Mouse (Mus musculus) liver, adult (tissue): ENCODE measurements around the gene Dlgap4.

Source experiments
- GATA4 ChIP-seq: IDR thresholded peaks from 2 replicates; pipeline ENCODE4 v1.6.1; 2014; ENCODE audit warnings: mild to moderate bottlenecking, low read length; ENCODE audit not compliant: insufficient replicate concordance

The Dlgap4 gene

GRCm38 (mm10) chr2:156665620-156666196 lies 52.2 kb downstream of the Dlgap4 start:
- no peak for TF ChIP-seq GATA4

GRCm38 (mm10) chr2:156666231-156666630 lies 52.7 kb downstream of the Dlgap4 start:
- TF ChIP-seq GATA4: no peak

- TF ChIP-seq GATA4: no peak
These were observed 53.8 kb downstream of the Dlgap4 start for GRCm38 (mm10) chr2:156667290-156667689.

DNA sequence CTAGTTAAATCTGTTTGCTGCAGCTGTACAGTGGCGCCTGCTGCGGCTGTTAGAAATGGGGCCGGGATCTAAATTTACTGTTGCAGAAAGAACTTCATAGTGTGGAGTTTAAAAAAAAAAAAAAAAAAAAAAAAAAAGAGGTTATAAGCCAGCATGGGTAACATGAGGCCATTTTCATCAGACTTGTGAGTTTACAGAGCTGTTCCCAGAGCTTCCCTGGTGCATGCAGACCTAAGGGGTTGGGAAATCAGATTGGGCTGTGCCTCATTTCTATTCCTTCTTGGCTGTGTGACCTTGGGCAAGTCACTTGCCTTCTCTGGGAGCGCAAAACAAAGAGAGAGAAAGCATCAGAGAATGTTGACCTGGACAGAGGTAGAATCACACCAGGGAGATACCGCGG lies 55.1 kb downstream of the Dlgap4 start:
- TF ChIP-seq GATA4: no peak

- no peak for TF ChIP-seq GATA4
These were observed 59.8 kb downstream of the Dlgap4 start for GRCm38 (mm10) chr2:156673307-156673706.

- no peak for TF ChIP-seq GATA4
These were observed 60.6 kb downstream of the Dlgap4 start for GRCm38 (mm10) chr2:156673881-156674669.

- TF ChIP-seq GATA4: no peak
These were observed 63.4 kb downstream of the Dlgap4 start for GRCm38 (mm10) chr2:156676885-156677284.

GRCm38 (mm10) chr2:156678112-156678511 lies 64.6 kb downstream of the Dlgap4 start:
- no peak for TF ChIP-seq GATA4

DNA sequence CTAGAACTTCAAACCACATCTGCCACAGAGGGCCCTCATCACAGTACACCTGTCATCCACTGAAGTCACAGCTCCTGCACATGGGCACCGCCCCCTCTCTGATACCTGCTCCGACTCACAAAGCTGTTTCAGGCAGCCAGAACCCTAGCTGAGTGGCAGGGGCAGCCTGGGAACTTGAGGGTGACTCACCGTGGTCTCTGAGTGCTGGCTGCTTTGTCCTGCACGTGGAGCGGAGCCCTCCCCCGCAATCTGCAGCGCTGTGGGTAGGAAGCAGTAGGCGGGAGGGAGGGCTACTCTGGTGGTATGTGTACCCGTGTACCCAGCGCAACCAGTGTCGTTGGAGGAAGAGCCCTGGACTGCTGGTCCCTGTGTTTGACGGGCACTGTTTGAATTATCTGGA lies 69.5 kb downstream of the Dlgap4 start:
- TF ChIP-seq GATA4: no peak

- no peak for TF ChIP-seq GATA4
These were observed 72.5 kb downstream of the Dlgap4 start for GRCm38 (mm10) chr2:156685999-156686398.

GRCm38 (mm10) chr2:156686754-156687153 lies 73.2 kb downstream of the Dlgap4 start:
- no peak for TF ChIP-seq GATA4

GRCm38 (mm10) chr2:156688604-156689003 lies 75.1 kb downstream of the Dlgap4 start:
- TF ChIP-seq GATA4: no peak

- no peak for TF ChIP-seq GATA4
These were observed 77.3 kb downstream of the Dlgap4 start for GRCm38 (mm10) chr2:156690833-156691232.

DNA sequence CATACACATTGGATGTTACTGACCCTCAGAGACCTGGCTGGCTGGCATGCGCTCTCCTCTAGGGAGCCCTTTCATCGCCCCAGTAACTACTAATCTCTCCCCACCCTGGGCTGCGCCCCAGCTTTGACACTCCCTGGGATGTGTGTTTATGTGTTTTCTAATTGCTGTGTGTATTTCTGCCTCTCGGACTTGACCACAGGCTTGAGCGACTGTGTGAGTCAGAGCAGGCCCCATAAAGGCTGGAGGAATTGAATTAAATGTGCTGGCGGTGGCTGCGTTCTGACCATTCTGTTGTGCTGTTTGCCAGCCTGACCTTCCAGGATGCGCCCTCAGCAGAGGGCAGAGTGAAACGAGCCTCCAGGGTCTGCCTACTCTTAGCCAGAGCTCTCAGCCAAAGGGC lies 78.2 kb downstream of the Dlgap4 start:
- TF ChIP-seq GATA4: no peak

DNA sequence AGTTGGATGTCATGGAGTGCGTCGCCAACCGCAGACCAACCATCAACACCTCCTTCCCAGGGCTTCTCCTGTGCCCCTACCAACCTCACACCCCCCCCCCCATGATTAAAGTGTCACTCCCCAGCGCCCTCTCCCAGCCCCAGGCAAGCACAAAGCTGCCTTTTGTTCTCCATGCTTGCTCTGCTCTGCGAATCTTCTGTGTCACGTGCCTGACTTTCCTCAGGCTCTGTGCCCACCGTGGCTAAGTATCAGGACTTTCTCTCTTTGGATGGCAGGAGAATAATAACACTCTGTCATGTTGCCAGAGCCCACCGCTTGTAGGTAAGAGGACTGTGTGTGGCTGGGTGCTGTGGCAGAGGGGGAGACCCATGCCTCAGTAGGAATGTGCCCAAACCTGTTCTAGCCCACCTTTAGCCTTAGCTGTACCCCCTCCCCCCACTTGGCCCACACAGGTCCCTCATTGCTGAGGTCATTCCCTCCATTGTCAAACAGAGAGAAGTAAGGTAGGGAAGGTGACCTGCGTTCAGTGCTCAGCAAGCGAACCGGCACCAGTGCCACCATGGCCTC lies 79.8 kb downstream of the Dlgap4 start:
- no peak for TF ChIP-seq GATA4

DNA sequence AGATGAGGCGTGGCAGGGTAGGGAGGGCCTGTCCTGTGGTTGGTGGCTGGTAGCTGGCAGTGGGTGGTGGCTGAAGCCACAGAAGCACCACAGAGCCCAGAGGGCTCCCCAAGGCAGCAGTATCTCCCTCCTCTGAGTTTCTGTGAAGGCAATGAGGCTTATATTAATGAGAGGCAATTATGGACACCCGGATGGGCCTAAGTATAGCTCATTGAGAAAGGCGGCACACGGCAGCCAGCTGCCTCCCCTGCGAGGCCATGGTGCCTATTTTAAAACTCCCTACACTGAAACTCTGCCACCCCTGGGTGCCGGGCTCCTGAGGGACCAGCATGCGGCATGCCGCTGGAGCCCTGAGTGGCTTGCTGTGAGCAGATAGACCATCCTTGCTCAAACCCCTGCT lies 83.8 kb downstream of the Dlgap4 start:
- TF ChIP-seq GATA4: no peak

DNA sequence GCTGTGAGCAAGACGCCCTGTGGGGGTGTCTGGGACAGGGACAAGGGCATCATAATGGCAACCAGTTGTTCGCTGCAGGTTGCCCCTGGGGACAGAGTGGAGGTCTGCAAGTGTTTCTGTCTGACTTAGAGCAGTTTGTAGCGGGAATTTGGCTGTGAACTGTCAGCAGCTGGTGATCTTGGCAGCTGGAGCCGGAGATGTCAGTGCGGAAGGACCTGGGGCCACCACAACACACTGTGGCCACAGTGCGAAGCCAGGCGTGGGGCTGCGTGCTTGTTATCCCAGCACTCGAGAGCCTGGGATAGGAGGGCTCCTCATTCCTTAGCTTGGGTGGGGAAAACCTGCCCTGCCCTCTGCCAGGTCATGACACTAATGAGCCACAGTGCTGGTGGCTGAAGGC lies 84.7 kb downstream of the Dlgap4 start:
- no peak for TF ChIP-seq GATA4

- TF ChIP-seq GATA4: no peak
These were observed 92.0 kb downstream of the Dlgap4 start for GRCm38 (mm10) chr2:156705473-156705872.
